Mouse (Mus musculus): ENCODE measurements around the gene Cytl1. TPM values are rescaled to one million over a fixed set of nuclear protein-coding genes. Genes with fewer than 3 reads are reported as not detected.

Gene Cytl1
- total and polyA plus RNA-seq, 2 experiments from 2014 or later, result 0.22 to 0.38 TPM

DNA sequence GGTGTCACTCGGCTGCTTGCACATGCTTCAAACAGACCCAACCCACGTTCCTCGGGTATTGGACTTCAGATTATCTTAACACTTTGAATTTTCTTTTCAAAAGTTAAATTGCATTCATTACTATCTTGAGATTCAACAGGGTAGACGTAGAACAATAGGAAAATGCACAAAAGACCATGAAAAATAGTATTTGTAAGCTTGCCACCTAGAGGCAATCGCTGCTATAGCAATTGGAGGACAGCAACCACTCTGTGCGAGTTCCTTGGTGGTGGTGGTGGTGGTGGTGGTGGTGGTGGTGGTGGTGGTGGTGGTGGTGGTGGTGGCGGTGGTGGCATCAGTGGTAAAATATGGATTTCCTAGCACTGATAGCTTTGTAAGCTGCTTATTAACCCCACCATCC lies 894 bp downstream of the Cytl1 start:
- Histone ChIP-seq H3K9me3 (ENCODE audit: low read length) (no peaks in the 10 kb centered on the region), H3K36me3 (ENCODE audit: insufficient read depth) (no peaks in the 10 kb centered on the region), H3K9ac (no peak overlapping the region), H3K4me1 (ENCODE audit: insufficient read depth) (no peaks in the 10 kb centered on the region), H3K27ac (ENCODE audit: low read depth, low read length) (no peak overlapping the region), H3K4me3 (ENCODE audit: low read depth, low read length) (no peak overlapping the region), H3K4me2 (ENCODE audit: low read depth) (no peak overlapping the region), H3K27me3 (ENCODE audit: insufficient read depth, low read length) (no peaks in the 10 kb centered on the region)
- DNase-seq (peak; percentile 9), ATAC-seq (no peak)
- WGBS, result 48% methylated on average over 7 of the region's 7 CpGs
- TF ChIP-seq CTCF (IDR thresholded peaks at IDR 0.05; ENCODE audit: low read depth), result peak; percentile 55

DNA sequence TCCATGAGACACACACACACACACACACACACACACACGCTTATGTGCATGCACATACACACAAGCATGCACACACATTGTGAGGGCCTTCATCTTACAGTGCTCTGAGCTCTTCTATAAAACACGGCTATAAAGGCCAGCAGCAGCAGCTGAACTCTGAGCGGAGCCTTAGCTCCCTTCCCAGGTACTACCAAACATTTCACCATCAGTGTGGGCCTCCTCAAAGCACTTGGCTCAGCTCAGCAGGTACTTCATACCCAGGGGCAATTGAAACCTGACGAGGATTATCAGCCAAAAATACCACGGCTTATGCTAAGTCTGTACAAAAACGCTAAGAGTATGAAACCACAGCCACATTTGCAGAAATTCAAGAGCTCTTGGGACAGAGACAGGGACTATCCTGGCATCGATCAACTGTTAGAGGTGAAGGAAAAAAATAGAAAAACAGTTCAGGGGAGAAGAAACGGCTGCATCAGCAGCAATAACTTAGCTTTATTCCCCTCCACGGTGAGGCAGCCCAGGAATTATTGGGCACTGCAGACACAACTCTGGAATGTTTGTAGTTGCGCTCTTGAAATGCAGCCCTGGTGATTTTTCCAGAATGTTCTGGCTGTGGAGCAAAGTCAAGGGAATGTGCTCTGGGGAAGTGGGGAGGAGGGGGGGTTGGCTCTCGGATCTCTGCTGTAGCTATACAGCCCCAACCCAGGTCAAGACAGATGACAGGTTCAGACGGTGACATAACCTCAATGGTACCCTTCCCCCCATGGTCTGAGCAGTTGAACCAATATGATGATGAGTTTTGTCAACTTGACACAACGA lies 8.8 kb downstream of the Cytl1 start:
- TF ChIP-seq CTCF (IDR thresholded peaks at IDR 0.05; ENCODE audit: low read depth), result no peak
- 77% methylated on average over 13 of the region's 13 CpGs for WGBS
- H3K27me3 ChIP-seq (ENCODE audit: insufficient read depth, low read length), result no peaks in the 10 kb centered on the region
- H3K4me1 ChIP-seq (ENCODE audit: insufficient read depth), result no peaks in the 10 kb centered on the region
- no peak overlapping the region for H3K27ac ChIP-seq (ENCODE audit: low read depth, low read length)
- DNase-seq, result no peak
- H3K4me3 ChIP-seq (ENCODE audit: low read depth, low read length), result no peak overlapping the region
- H3K4me2 ChIP-seq (ENCODE audit: low read depth), result no peak overlapping the region
- ATAC-seq, result no peak
- no peaks in the 10 kb centered on the region for H3K36me3 ChIP-seq (ENCODE audit: insufficient read depth)
- H3K9ac ChIP-seq, result no peak overlapping the region
- peaks cover 4% of the 10 kb centered on the region; the same call in 1 of the 2 replicates for H3K9me3 ChIP-seq (ENCODE audit: low read length)

DNA sequence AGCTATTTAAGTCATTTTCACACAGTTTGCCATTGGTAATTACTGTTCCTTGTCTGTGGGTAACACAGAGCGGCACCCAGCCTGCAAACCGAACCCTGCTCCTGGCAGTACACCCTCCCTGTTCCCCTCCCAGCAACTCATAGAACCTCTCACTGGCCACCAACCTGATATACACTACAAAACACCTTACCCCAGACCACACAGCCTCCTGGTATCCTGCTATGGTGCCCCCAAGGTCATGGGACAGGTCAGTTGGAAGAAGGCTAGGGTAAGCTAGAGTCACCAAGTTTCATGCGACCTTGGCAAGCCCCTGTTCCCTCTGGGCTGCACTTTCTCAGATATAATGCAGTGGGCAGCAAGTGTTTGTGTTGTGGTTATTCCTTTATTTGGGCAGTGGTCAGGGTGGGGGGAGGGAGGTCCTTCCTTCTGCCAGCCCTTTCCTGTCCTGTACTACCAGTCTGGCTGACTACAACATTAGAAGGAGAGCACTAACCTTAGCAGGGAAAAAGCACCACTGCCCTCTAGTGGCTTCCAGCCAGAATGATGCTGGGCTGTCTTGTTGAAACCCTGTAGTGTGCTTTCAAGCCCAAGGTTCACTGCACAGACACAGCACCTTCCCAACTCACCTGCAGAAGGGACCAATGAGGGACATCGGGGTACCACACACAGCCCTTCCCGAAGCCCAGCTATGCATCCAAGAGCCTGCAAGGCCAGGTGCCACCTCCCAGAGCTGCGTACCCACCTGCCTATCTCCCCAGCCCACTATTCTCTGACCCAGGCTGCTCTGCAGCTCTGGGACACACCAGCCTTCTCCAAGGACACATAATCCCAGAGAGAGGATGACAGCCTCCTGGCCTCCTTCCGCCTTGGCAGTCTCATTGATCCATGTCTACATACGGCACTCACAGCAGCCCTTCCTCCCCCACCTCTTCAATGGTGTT lies 17.0 kb downstream of the Cytl1 start:
- TF ChIP-seq CTCF (IDR thresholded peaks at IDR 0.05; ENCODE audit: low read depth), result peak; percentile 96

DNA sequence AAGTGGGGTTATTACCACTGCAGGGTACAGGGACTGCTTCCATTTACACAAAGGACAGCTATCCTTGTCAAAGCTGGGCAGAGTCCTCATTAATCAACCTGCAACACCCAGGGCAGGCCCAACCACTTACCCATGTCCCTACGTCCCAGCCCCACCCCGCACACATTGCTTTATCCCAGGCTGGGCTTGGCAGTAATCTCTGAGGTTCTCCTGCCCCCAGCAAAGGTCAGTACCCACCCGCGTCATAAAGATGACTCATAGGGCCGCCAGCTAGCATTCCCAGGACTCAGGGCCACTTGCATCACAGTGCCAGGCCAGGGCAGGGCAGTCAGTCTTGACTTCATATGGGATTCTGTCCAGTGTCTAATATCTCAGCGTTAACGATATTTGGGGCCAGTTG lies 18.0 kb downstream of the Cytl1 start:
- WGBS, result 77% methylated on average over 7 of the region's 7 CpGs
- peaks cover 4% of the 10 kb centered on the region; the same call in 1 of the 2 replicates for H3K27me3 ChIP-seq (ENCODE audit: insufficient read depth, low read length)
- no peaks in the 10 kb centered on the region for H3K36me3 ChIP-seq (ENCODE audit: insufficient read depth)
- no peak overlapping the region for H3K4me2 ChIP-seq (ENCODE audit: low read depth)
- no peak overlapping the region for H3K4me3 ChIP-seq (ENCODE audit: low read depth, low read length)
- H3K9me3 ChIP-seq (ENCODE audit: low read length), result no peaks in the 10 kb centered on the region
- no peaks in the 10 kb centered on the region for H3K4me1 ChIP-seq (ENCODE audit: insufficient read depth)
- no peak for DNase-seq
- no peak for ATAC-seq
- H3K9ac ChIP-seq, result no peak overlapping the region
- no peak overlapping the region for H3K27ac ChIP-seq (ENCODE audit: low read depth, low read length)
- no peak for TF ChIP-seq CTCF (IDR thresholded peaks at IDR 0.05; ENCODE audit: low read depth)

More for the DNA sequence above, 17.0 kb downstream of the Cytl1 start:
- 67% methylated on average over 8 of the region's 8 CpGs for WGBS
- peaks cover 4% of the 10 kb centered on the region; the same call in 1 of the 2 replicates for H3K27me3 ChIP-seq (ENCODE audit: insufficient read depth, low read length)
- H3K4me1 ChIP-seq (ENCODE audit: insufficient read depth), result no peaks in the 10 kb centered on the region
- no peak overlapping the region for H3K27ac ChIP-seq (ENCODE audit: low read depth, low read length)
- H3K9me3 ChIP-seq (ENCODE audit: low read length), result no peaks in the 10 kb centered on the region
- no peak overlapping the region for H3K4me2 ChIP-seq (ENCODE audit: low read depth)
- H3K4me3 ChIP-seq (ENCODE audit: low read depth, low read length), result no peak overlapping the region
- DNase-seq (peak; percentile 88), ATAC-seq (peak; percentile 93)
- H3K36me3 ChIP-seq (ENCODE audit: insufficient read depth), result no peaks in the 10 kb centered on the region
- H3K9ac ChIP-seq, result no peak overlapping the region

DNA sequence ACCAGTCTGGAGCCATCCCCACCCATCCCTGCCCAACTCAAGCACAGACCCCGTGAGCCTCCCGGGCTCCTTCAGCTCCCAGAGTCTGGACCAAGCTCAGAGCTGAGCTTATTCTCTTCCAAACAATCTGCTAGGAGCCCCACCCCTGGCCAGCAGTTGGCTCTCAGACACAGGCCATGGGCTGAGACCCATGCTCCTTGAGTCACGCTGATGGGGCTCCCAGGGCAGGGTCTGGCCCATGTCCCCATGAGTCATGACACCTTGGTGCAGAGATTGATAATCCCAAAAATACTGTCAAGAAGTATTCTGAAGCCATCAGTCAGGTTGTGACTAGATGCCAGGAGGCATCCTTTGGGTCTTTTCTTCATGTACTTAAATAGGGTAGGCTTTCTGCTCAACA lies 26.7 kb downstream of the Cytl1 start:
- TF ChIP-seq CTCF (IDR thresholded peaks at IDR 0.05; ENCODE audit: low read depth), result no peak
- no peak for DNase-seq
- no peaks in the 10 kb centered on the region for H3K4me1 ChIP-seq (ENCODE audit: insufficient read depth)
- WGBS, result 82% methylated on average over 3 of the region's 3 CpGs
- no peaks in the 10 kb centered on the region for H3K36me3 ChIP-seq (ENCODE audit: insufficient read depth)
- no peak overlapping the region for H3K9ac ChIP-seq
- no peak overlapping the region for H3K27ac ChIP-seq (ENCODE audit: low read depth, low read length)
- H3K4me3 ChIP-seq (ENCODE audit: low read depth, low read length), result no peak overlapping the region
- peaks cover 12% of the 10 kb centered on the region; the same call in 1 of the 2 replicates for H3K27me3 ChIP-seq (ENCODE audit: insufficient read depth, low read length)
- H3K9me3 ChIP-seq (ENCODE audit: low read length), result no peaks in the 10 kb centered on the region
- no peak for ATAC-seq
- no peak overlapping the region for H3K4me2 ChIP-seq (ENCODE audit: low read depth)

DNA sequence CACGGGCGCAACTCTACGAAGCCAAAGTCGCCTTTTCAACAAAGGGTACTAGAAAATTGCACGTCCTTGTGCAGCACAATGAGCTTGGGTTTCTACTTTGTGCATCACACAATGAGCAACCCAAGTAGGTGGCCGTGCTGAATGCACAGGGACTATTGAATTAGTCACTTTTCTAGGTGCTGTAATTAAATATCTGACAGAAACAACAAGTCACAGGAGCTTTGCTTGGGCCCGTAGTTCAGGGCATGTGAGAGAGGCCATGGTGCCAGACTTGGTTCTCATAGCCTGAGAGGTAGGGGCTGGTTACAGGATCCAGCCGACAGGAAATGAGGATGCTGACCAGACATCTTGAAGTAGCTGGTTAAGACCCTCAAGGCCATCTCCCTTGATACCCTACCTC lies 30.5 kb downstream of the Cytl1 start:
- ATAC-seq, result no peak

More for the DNA sequence above, 30.5 kb downstream of the Cytl1 start:
- H3K9me3 ChIP-seq (ENCODE audit: low read length), result no peaks in the 10 kb centered on the region
- TF ChIP-seq CTCF (IDR thresholded peaks at IDR 0.05; ENCODE audit: low read depth), result no peak
- H3K36me3 ChIP-seq (ENCODE audit: insufficient read depth), result no peaks in the 10 kb centered on the region
- H3K4me1 ChIP-seq (ENCODE audit: insufficient read depth), result no peaks in the 10 kb centered on the region
- 14% methylated on average over 8 of the region's 8 CpGs for WGBS
- H3K4me2 ChIP-seq (ENCODE audit: low read depth), result no peak overlapping the region
- H3K9ac ChIP-seq, result no peak overlapping the region
- H3K4me3 ChIP-seq (ENCODE audit: low read depth, low read length), result no peak overlapping the region
- H3K27me3 ChIP-seq (ENCODE audit: insufficient read depth, low read length), result peaks cover 12% of the 10 kb centered on the region; the same call in 1 of the 2 replicates
- DNase-seq, result no peak
- H3K27ac ChIP-seq (ENCODE audit: low read depth, low read length), result no peak overlapping the region
